Mouse (Mus musculus): ENCODE measurements around the gene 2410004P03Rik. TPM values are rescaled to one million over a fixed set of nuclear protein-coding genes. Genes with fewer than 3 reads are reported as not detected.

The 2410004P03Rik gene
- total RNA-seq, 2 experiments from 2014 or later: 0.25 to 0.26 TPM

Other genes with a start within 250 kb of the 2410004P03Rik start
- 0.68 TPM in 1 of 2 replicates, not detected in the other for gene Greb1, start 210.8 kb downstream of the 2410004P03Rik start, total RNA-seq (2015)
- not detected in 2 replicates for gene Greb1, start 210.8 kb downstream of the 2410004P03Rik start, total RNA-seq (2017)
- gene E2f6, start 200.8 kb downstream of the 2410004P03Rik start, total RNA-seq (2015): 34.2 and 34.4 TPM in 2 replicates
- gene E2f6, start 200.8 kb downstream of the 2410004P03Rik start, total RNA-seq (2017): 28.3 and 33.8 TPM in 2 replicates
- 53.0 and 63.4 TPM in 2 replicates for gene Rock2, start 116.8 kb downstream of the 2410004P03Rik start, total RNA-seq (2015)
- gene Rock2, start 116.8 kb downstream of the 2410004P03Rik start, total RNA-seq (2017): 65.0 and 75.9 TPM in 2 replicates
- gene Pqlc3, start 11.3 kb downstream of the 2410004P03Rik start, total RNA-seq (2015): 260 and 273 TPM in 2 replicates
- gene Pqlc3, start 11.3 kb downstream of the 2410004P03Rik start, total RNA-seq (2017): 130 and 134 TPM in 2 replicates
- not detected in 2 replicates for gene Kcnf1, start 165.2 kb upstream of the 2410004P03Rik start, total RNA-seq (2015)
- not detected in 2 replicates for gene Kcnf1, start 165.2 kb upstream of the 2410004P03Rik start, total RNA-seq (2017)